Mouse (Mus musculus): ENCODE data around the gene Isyna1. TPM values are rescaled to one million over a fixed set of nuclear protein-coding genes. Genes with fewer than 3 reads are reported as not detected.
A peak's percentile ranks its signal among the peaks of the same experiment; 100 is the strongest.
"Not testable (repeated sequence)": the region's sequence is repeated elsewhere in the genome, so short reads cannot be mapped to it uniquely, and the experiment has no call there.

Gene Isyna1
- polyA plus RNA-seq, 1 experiment from 2014 or later, result 214 TPM

- 39% methylated on average over 7 of the region's 7 CpGs for WGBS
Measured at GRCm38 (mm10) chr8:70585258-70585652, 8.9 kb upstream of the Isyna1 start.

DNA sequence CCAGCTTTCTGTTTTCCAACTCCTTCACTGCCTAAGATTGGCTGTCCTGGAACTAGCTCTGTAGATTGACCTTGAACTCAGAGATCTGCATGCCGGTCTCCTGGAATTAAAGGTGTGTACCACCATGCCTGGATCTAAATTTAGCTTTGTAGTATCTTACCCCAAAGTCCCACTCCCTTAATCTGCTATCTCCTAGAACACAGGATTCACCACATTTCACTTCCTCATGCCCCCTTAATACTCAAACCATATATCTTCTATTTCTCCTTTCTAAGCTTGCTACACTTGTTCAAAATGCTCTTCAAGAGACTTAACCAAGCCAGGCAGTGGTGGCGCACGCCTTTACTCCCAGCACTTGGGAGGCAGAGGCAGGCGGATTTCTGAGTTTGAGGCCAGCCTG, 6.2 kb upstream of the Isyna1 start:
- not testable (repeated sequence) for DNase-seq (ENCODE audit: low spot score); H3K4me3 ChIP-seq; H3K9me3 ChIP-seq; H3K27ac ChIP-seq; H3K27me3 ChIP-seq (ENCODE audit: insufficient read depth, poor library complexity, severe bottlenecking)
- H3K36me3 ChIP-seq, result peaks cover 86% of the 10 kb centered on the region
- peaks cover 28% of the 10 kb centered on the region for H3K4me1 ChIP-seq
- 91% methylated on average over 4 of the region's 4 CpGs for WGBS

More at GRCm38 (mm10) chr8:70585258-70585652, 8.9 kb upstream of the Isyna1 start:
- Histone ChIP-seq H3K9me3 (no peaks in the 10 kb centered on the region), H3K4me1 (peaks cover 12% of the 10 kb centered on the region), H3K27me3 (ENCODE audit: insufficient read depth, poor library complexity, severe bottlenecking) (no peaks in the 10 kb centered on the region), H3K27ac (peak overlapping the region; percentile 39; the same call in 1 of the 2 replicates), H3K36me3 (peaks cover 92% of the 10 kb centered on the region), H3K4me3 (no peak overlapping the region)
- no peak for DNase-seq (ENCODE audit: low spot score)

DNA sequence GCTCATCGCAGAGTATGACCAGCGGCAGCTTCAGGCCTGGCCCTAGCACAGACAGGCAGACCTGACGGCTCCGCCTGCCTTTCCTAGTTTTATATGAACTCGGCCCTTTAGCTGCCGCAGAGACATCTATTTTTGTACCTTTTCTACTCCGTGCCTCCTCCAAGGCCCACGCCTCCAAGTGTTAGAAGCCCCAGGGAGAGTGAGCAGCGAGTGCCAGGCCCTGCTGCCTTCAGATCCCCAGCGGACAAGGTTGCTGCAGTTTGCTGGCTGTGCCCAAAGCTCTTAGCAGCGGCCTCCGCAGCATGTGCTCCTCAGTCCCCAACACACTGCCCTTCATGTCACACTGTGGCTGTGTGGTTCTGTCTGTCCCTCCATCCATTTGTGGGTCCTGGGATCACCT, 2.6 kb upstream of the Isyna1 start:
- peaks cover 64% of the 10 kb centered on the region for H3K36me3 ChIP-seq
- peaks cover 53% of the 10 kb centered on the region for H3K4me1 ChIP-seq
- no peak for DNase-seq (ENCODE audit: low spot score)
- H3K4me3 ChIP-seq, result no peak overlapping the region
- H3K9me3 ChIP-seq, result no peaks in the 10 kb centered on the region
- peak overlapping the region; percentile 47; the same call in 1 of the 2 replicates for H3K27ac ChIP-seq
- WGBS, result 72% methylated on average over 12 of the region's 12 CpGs
- peaks cover 12% of the 10 kb centered on the region; the same call in 1 of the 2 replicates for H3K27me3 ChIP-seq (ENCODE audit: insufficient read depth, poor library complexity, severe bottlenecking)

- Histone ChIP-seq H3K4me1 (peaks cover 66% of the 10 kb centered on the region), H3K27ac (peak overlapping the region; percentile 92), H3K27me3 (ENCODE audit: insufficient read depth, poor library complexity, severe bottlenecking) (peaks cover 17% of the 10 kb centered on the region; the same call in 1 of the 2 replicates), H3K9me3 (no peaks in the 10 kb centered on the region), H3K36me3 (peaks cover 57% of the 10 kb centered on the region), H3K4me3 (peak overlapping the region; percentile 80)
- no peak for DNase-seq (ENCODE audit: low spot score)
- 42% methylated on average over 8 of the region's 8 CpGs for WGBS
Measured at GRCm38 (mm10) chr8:70593173-70593572, 1.0 kb upstream of the Isyna1 start.

- Histone ChIP-seq H3K27me3 (ENCODE audit: insufficient read depth, poor library complexity, severe bottlenecking) (peaks cover 24% of the 10 kb centered on the region; the same call in 1 of the 2 replicates), H3K9me3 (no peaks in the 10 kb centered on the region), H3K36me3 (peaks cover 44% of the 10 kb centered on the region), H3K4me3 (peak overlapping the region; percentile 80), H3K27ac (peak overlapping the region; percentile 92), H3K4me1 (peaks cover 84% of the 10 kb centered on the region)
- peak; percentile 84 for DNase-seq (ENCODE audit: low spot score)
- WGBS, result 8% methylated on average over 82 of the region's 82 CpGs
Measured at GRCm38 (mm10) chr8:70594621-70595564, 720 bp downstream of the Isyna1 start.

DNA sequence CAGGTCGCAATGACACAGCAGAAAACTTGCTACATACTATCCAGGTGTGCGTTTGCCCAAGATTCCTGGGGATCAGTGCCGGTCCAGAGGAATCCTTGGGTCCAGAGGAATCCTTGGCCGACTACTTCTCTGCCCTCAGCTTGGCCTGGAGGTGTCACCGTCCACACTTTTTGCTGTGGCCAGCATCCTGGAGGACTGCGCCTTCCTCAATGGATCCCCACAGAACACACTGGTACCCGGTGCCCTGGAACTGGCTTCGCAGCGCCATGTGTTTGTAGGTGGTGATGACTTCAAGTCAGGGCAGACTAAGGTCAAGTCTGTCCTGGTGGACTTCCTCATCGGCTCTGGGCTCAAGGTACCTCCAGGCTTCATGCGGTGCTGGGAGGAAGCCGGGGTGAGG, 1.6 kb downstream of the Isyna1 start:
- Histone ChIP-seq H3K9me3 (no peaks in the 10 kb centered on the region), H3K36me3 (peaks cover 36% of the 10 kb centered on the region), H3K4me3 (no peak overlapping the region), H3K4me1 (peaks cover 93% of the 10 kb centered on the region), H3K27ac (no peak overlapping the region), H3K27me3 (ENCODE audit: insufficient read depth, poor library complexity, severe bottlenecking) (peaks cover 24% of the 10 kb centered on the region; the same call in 1 of the 2 replicates)
- 93% methylated on average over 12 of the region's 12 CpGs for WGBS
- no peak for DNase-seq (ENCODE audit: low spot score)

DNA sequence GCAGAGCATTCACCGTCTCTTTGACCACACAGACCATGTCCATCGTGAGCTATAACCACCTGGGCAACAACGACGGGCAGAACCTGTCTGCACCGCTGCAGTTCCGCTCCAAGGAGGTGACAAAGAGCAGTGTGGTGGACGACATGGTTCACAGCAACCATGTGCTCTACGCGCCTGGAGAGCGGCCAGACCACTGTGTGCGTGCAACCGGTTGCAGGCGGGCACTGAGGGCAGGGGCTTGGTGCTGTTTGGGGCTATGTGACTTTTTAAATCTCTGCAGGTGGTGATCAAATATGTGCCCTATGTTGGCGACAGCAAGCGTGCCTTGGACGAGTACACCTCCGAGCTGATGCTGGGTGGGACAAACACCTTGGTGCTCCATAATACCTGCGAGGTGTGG, 2.0 kb downstream of the Isyna1 start:
- Histone ChIP-seq H3K4me1 (peaks cover 97% of the 10 kb centered on the region), H3K4me3 (no peak overlapping the region)

GRCm38 (mm10) chr8:70596775-70597416, 2.7 kb downstream of the Isyna1 start:
- Histone ChIP-seq H3K4me3 (peak overlapping the region; percentile 68; the same call in 1 of the 2 replicates), H3K4me1 (peaks cover 97% of the 10 kb centered on the region), H3K27me3 (ENCODE audit: insufficient read depth, poor library complexity, severe bottlenecking) (peaks cover 24% of the 10 kb centered on the region; the same call in 1 of the 2 replicates), H3K27ac (peak overlapping the region; percentile 89; the same call in 1 of the 2 replicates), H3K36me3 (peaks cover 28% of the 10 kb centered on the region), H3K9me3 (no peaks in the 10 kb centered on the region)
- 88% methylated on average over 17 of the region's 17 CpGs for WGBS
- DNase-seq (ENCODE audit: low spot score), result no peak

More for the DNA sequence above, 2.0 kb downstream of the Isyna1 start:
- H3K36me3 ChIP-seq, result peaks cover 32% of the 10 kb centered on the region
- DNase-seq (ENCODE audit: low spot score), result no peak
- H3K27ac ChIP-seq, result no peak overlapping the region
- H3K27me3 ChIP-seq (ENCODE audit: insufficient read depth, poor library complexity, severe bottlenecking), result peaks cover 24% of the 10 kb centered on the region; the same call in 1 of the 2 replicates
- H3K9me3 ChIP-seq, result no peaks in the 10 kb centered on the region
- 94% methylated on average over 18 of the region's 18 CpGs for WGBS

- peaks cover 24% of the 10 kb centered on the region; the same call in 1 of the 2 replicates for H3K27me3 ChIP-seq (ENCODE audit: insufficient read depth, poor library complexity, severe bottlenecking)
- peaks cover 90% of the 10 kb centered on the region for H3K4me1 ChIP-seq
- no peaks in the 10 kb centered on the region for H3K9me3 ChIP-seq
- WGBS, result 6% methylated on average over 44 of the region's 68 CpGs
- H3K36me3 ChIP-seq, result peaks cover 30% of the 10 kb centered on the region
- H3K27ac ChIP-seq, result peak overlapping the region; percentile 89
- H3K4me3 ChIP-seq, result peak overlapping the region; percentile 68
- DNase-seq (ENCODE audit: low spot score), result no peak
Measured at GRCm38 (mm10) chr8:70597417-70598272, 3.5 kb downstream of the Isyna1 start.

DNA sequence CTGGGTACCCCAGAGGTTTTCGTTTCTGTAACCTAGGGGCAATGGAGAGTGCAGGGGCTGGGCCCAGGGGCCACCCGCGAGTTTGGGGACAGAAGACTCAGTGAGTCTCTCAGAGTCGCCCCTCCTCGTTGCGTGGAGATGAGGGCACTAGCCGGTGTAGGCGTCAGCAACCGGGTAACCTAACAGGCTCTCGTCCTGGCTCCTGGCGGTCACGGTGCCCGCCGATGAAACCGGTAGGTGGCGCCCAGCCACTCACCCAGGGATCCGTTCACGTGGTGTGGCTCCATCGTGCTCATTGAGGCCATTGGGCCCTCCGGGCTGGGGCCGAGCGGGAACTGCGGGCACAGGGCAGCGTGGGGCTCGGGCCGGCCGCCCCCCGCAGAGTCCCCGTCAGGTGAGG, 4.1 kb downstream of the Isyna1 start:
- Histone ChIP-seq H3K27me3 (ENCODE audit: insufficient read depth, poor library complexity, severe bottlenecking) (peaks cover 24% of the 10 kb centered on the region; the same call in 1 of the 2 replicates), H3K4me3 (peak overlapping the region; percentile 68), H3K4me1 (peaks cover 84% of the 10 kb centered on the region), H3K9me3 (no peaks in the 10 kb centered on the region), H3K27ac (peak overlapping the region; percentile 89), H3K36me3 (peaks cover 36% of the 10 kb centered on the region)
- peak; percentile 93 for DNase-seq (ENCODE audit: low spot score)
- WGBS, result 5% methylated on average over 29 of the region's 29 CpGs

DNA sequence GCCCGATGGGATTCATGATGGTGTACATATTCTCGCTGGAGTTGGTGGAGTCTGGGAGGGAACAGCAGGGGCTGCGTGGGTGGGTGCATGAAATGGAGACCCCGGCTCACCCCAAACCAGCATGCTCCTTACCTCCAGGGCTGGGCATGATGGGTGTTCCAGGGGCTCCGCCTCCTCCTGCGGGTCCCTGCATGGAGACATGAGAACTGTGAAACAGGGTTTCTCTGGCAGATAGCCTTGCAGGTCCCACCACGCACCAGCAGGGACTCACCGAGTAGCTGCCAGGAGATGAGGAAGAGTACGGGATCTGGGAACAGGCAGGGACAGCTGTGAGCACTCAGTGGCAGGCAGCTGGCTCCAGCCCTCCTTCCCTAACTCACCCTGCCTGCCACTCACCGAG, 4.5 kb downstream of the Isyna1 start:
- Histone ChIP-seq H3K27me3 (ENCODE audit: insufficient read depth, poor library complexity, severe bottlenecking) (peaks cover 24% of the 10 kb centered on the region; the same call in 1 of the 2 replicates), H3K4me3 (peak overlapping the region; percentile 68), H3K4me1 (peaks cover 79% of the 10 kb centered on the region), H3K9me3 (no peaks in the 10 kb centered on the region), H3K27ac (peak overlapping the region; percentile 89), H3K36me3 (peaks cover 37% of the 10 kb centered on the region)
- no peak for DNase-seq (ENCODE audit: low spot score)
- WGBS, result 24% methylated on average over 10 of the region's 10 CpGs
